Mouse (Mus musculus) bone marrow macrophage, adult 2 months (primary cell): Measurements from ENCODE around the gene Pllp. TPM values are rescaled to one million over a fixed set of nuclear protein-coding genes. Genes with fewer than 3 reads are reported as not detected.

Source experiments
- H3K27ac ChIP-seq: 2 replicates; pipeline ENCODE4 v1.5.1; 2012; ENCODE audit warnings: low read depth, low read length; ENCODE audit not compliant: insufficient read depth
- H3K4me1 ChIP-seq: 2 replicates; pipeline ENCODE4 v1.6.1; 2012; ENCODE audit warnings: low read length; ENCODE audit not compliant: control insufficient read depth, insufficient read depth
- H3K4me3 ChIP-seq: 2 replicates; pipeline ENCODE4 v1.5.1; 2012; ENCODE audit warnings: mild to moderate bottlenecking, low read length, moderate library complexity; ENCODE audit not compliant: insufficient read depth
- CTCF ChIP-seq: IDR thresholded peaks from 2 replicates; pipeline ENCODE4 v1.5.1; 2012; ENCODE audit warnings: low read depth, mild to moderate bottlenecking, low read length, moderate library complexity
- POLR2A ChIP-seq: IDR thresholded peaks from 2 replicates; pipeline ENCODE4 v1.6.1; 2012; ENCODE audit warnings: mild to moderate bottlenecking, low read depth, low read length, borderline replicate concordance
- polyA plus RNA-seq: library from polyadenylated mRNA; stranded (reverse); fragments of >200 nt; gene quantifications from 2 replicates; pipeline ENCODE4 v1.2.4, GENCODE M21; 2012; ENCODE audit not compliant: missing spikeins, insufficient read depth, insufficient read length

Pllp gene
- polyA plus RNA-seq, 1 experiment = not detected

- Histone ChIP-seq H3K4me3 (peak overlapping the region; percentile 61), H3K4me1 (no peaks in the 10 kb centered on the region), H3K27ac (no peak overlapping the region)
- no peak for TF ChIP-seq CTCF
- no peak for TF ChIP-seq POLR2A
Observed at GRCm38 (mm10) chr8:94704669-94704984, 8.5 kb upstream of the Pllp start.

- peak overlapping the region; percentile 61 for H3K4me3 ChIP-seq
- TF ChIP-seq POLR2A = no peak
- TF ChIP-seq CTCF = peak; percentile 85
- no peaks in the 10 kb centered on the region for H3K4me1 ChIP-seq
- no peak overlapping the region for H3K27ac ChIP-seq
Observed at GRCm38 (mm10) chr8:94703972-94704668, 8.0 kb upstream of the Pllp start.

GRCm38 (mm10) chr8:94702844-94703813 is 7.1 kb upstream of the Pllp start:
- Histone ChIP-seq H3K4me3 (peak overlapping the region; percentile 65), H3K4me1 (no peaks in the 10 kb centered on the region), H3K27ac (no peak overlapping the region)
- TF ChIP-seq POLR2A (no peak), CTCF (peak; percentile 83)

- H3K27ac ChIP-seq = no peak overlapping the region
- no peak for TF ChIP-seq POLR2A
- TF ChIP-seq CTCF = no peak
- no peaks in the 10 kb centered on the region for H3K4me1 ChIP-seq
- H3K4me3 ChIP-seq = no peak overlapping the region
Observed at GRCm38 (mm10) chr8:94702156-94702555, 6.1 kb upstream of the Pllp start.

GRCm38 (mm10) chr8:94700421-94700935 is 4.4 kb upstream of the Pllp start:
- Histone ChIP-seq H3K4me1 (peaks cover 3% of the 10 kb centered on the region; the same call in 1 of the 2 replicates), H3K27ac (no peak overlapping the region), H3K4me3 (no peak overlapping the region)
- TF ChIP-seq CTCF (no peak), POLR2A (no peak)

- TF ChIP-seq CTCF = no peak
- TF ChIP-seq POLR2A = no peak
- peaks cover 3% of the 10 kb centered on the region; the same call in 1 of the 2 replicates for H3K4me1 ChIP-seq
- H3K4me3 ChIP-seq = no peak overlapping the region
- H3K27ac ChIP-seq = no peak overlapping the region
Observed at GRCm38 (mm10) chr8:94699366-94699765, 3.3 kb upstream of the Pllp start.

- Histone ChIP-seq H3K4me3 (no peak overlapping the region), H3K27ac (no peak overlapping the region), H3K4me1 (peaks cover 3% of the 10 kb centered on the region; the same call in 1 of the 2 replicates)
- no peak for TF ChIP-seq CTCF
- TF ChIP-seq POLR2A = no peak
Observed at GRCm38 (mm10) chr8:94697956-94698355, 1.9 kb upstream of the Pllp start.

- H3K4me1 ChIP-seq = peaks cover 3% of the 10 kb centered on the region; the same call in 1 of the 2 replicates
- no peak overlapping the region for H3K27ac ChIP-seq
- TF ChIP-seq CTCF (no peak), POLR2A (no peak)
- H3K4me3 ChIP-seq = peak overlapping the region; percentile 46; the same call in 1 of the 2 replicates
Observed at GRCm38 (mm10) chr8:94696566-94696965, 488 bp upstream of the Pllp start.

- Histone ChIP-seq H3K27ac (no peak overlapping the region), H3K4me1 (peaks cover 3% of the 10 kb centered on the region; the same call in 1 of the 2 replicates), H3K4me3 (peak overlapping the region; percentile 46)
- TF ChIP-seq CTCF (no peak), POLR2A (no peak)
Observed at GRCm38 (mm10) chr8:94695341-94695993, 611 bp downstream of the Pllp start.
